Mouse (Mus musculus) hindbrain, embryonic 13.5 days (tissue): ENCODE results near the gene Atxn7. TPM values are rescaled to one million over a fixed set of nuclear protein-coding genes. Genes with fewer than 3 reads are reported as not detected.
"Not testable (repeated sequence)": the region's sequence is repeated elsewhere in the genome, so short reads cannot be mapped to it uniquely, and the experiment has no call there.

Experiments used
- ATAC-seq: fragments of 200-750 bp; cut with Nextera tagmentation; 2 replicates; pipeline ENCODE4 v1.8.0; 2017; ENCODE audit warnings: moderate TSS enrichment; ENCODE audit not compliant: low FRiP score
- H3K27ac ChIP-seq: fragments of 300-500 bp; sonication (generic); 2 replicates; pipeline ENCODE4 v1.5.1; 2015; ENCODE audit warnings: inconsistent platforms, mild to moderate bottlenecking, moderate library complexity
- H3K27me3 ChIP-seq: fragments of 300-500 bp; sonication (generic); 2 replicates; pipeline ENCODE4 v1.6.1; 2015; ENCODE audit warnings: mild to moderate bottlenecking, inconsistent platforms
- H3K36me3 ChIP-seq: fragments of 300-500 bp; sonication (generic); 2 replicates; pipeline ENCODE4 v1.6.1; 2015; ENCODE audit warnings: mild to moderate bottlenecking, inconsistent platforms
- H3K4me1 ChIP-seq: fragments of 300-500 bp; sonication (generic); replicated peaks from 2 replicates; pipeline ENCODE4 v1.6.1; 2015; ENCODE audit warnings: inconsistent platforms
- H3K4me2 ChIP-seq: fragments of 300-500 bp; sonication (generic); 2 replicates; pipeline ENCODE4 v1.6.1; 2015; ENCODE audit warnings: inconsistent platforms, mild to moderate bottlenecking, moderate library complexity
- H3K4me3 ChIP-seq: fragments of 300-500 bp; sonication (generic); 2 replicates; pipeline ENCODE4 v1.5.1; 2015; ENCODE audit warnings: mild to moderate bottlenecking, inconsistent platforms
- H3K9ac ChIP-seq: fragments of 300-500 bp; sonication (generic); 2 replicates; pipeline ENCODE4 v1.6.1; 2015; ENCODE audit warnings: mild to moderate bottlenecking, inconsistent platforms
- H3K9me3 ChIP-seq: fragments of 300-500 bp; sonication (generic); 2 replicates; pipeline ENCODE4 v1.6.1; 2016; ENCODE audit warnings: inconsistent platforms
- WGBS: fragments of 180-500 bp; shearing (Covaris S2); methylation state at CpG from one replicate; pipeline ENCODE4 v1.1.7; 2015; 5-methylcytosine and 5-hydroxymethylcytosine counted together
- polyA plus RNA-seq: library from polyadenylated mRNA; unstranded; fragments of >200 nt; fragmentation: Nextera tagmentation; extraction: Ambion mirVana; gene quantifications from 2 replicates; pipeline ENCODE4 v1.2.1, GENCODE M21; 2015

Gene Atxn7
- 3.1 and 4.2 TPM in 2 replicates for polyA plus RNA-seq

GRCm38 (mm10) chr14:13961401-13962112 is at the start of gene Atxn7, which contains the start of gene Thoc7:
Gene Atxn7 (plus strand): TSS chr14:13961440.
Gene Thoc7 (minus strand): TSS chr14:13961852.
- no peaks in the 10 kb centered on the region for H3K9me3 ChIP-seq
- peak within 1 kb of the TSS; percentile 95 for H3K4me3 ChIP-seq
- no peaks in the 10 kb centered on the region for H3K36me3 ChIP-seq
- peak within 1 kb of the TSS; percentile 66 for H3K4me2 ChIP-seq
- H3K4me1 ChIP-seq = peaks cover 27% of the 10 kb centered on the region
- H3K9ac ChIP-seq = peak within 1 kb of the TSS; percentile 99
- H3K27ac ChIP-seq = peak within 1 kb of the TSS; percentile 95
- peak; percentile 62 for ATAC-seq
- H3K27me3 ChIP-seq = no peaks in the 10 kb centered on the region
- WGBS = 4% methylated on average over 21 of the region's 56 CpGs

- H3K27me3 ChIP-seq = no peaks in the 10 kb centered on the region
- H3K9ac ChIP-seq = no peak within 1 kb of the TSS
- no peaks in the 10 kb centered on the region for H3K36me3 ChIP-seq
- no peaks in the 10 kb centered on the region for H3K9me3 ChIP-seq
- no peak within 1 kb of the TSS for H3K4me3 ChIP-seq
- H3K4me2 ChIP-seq = no peak within 1 kb of the TSS
- no peaks in the 10 kb centered on the region for H3K4me1 ChIP-seq
- no peak within 1 kb of the TSS for H3K27ac ChIP-seq
- ATAC-seq = no peak
- WGBS = 50% methylated on average over 1 of the region's 1 CpGs
These were observed 46.7 kb upstream of the Atxn7 start, which contains the start of gene Gm281 for GRCm38 (mm10) chr14:13914387-13915082. Gene Gm281 (minus strand): TSS chr14:13914478.

- no peak overlapping the region for H3K4me2 ChIP-seq
- no peak for ATAC-seq
These were observed 46.0 kb upstream of the Atxn7 start for GRCm38 (mm10) chr14:13915207-13915606.

GRCm38 (mm10) chr14:13917208-13917607 is 44.0 kb upstream of the Atxn7 start:
- H3K4me2 ChIP-seq = no peak overlapping the region
- no peaks in the 10 kb centered on the region for H3K4me1 ChIP-seq
- H3K9ac ChIP-seq = no peak overlapping the region
- no peaks in the 10 kb centered on the region for H3K36me3 ChIP-seq
- ATAC-seq = no peak
- H3K27me3 ChIP-seq = no peaks in the 10 kb centered on the region
- no peak overlapping the region for H3K4me3 ChIP-seq
- H3K9me3 ChIP-seq = no peaks in the 10 kb centered on the region
- no peak overlapping the region for H3K27ac ChIP-seq
- WGBS = 89% methylated on average over 10 of the region's 10 CpGs

More at GRCm38 (mm10) chr14:13915207-13915606, 46.0 kb upstream of the Atxn7 start:
- no peaks in the 10 kb centered on the region for H3K9me3 ChIP-seq
- H3K9ac ChIP-seq = no peak overlapping the region
- no peak overlapping the region for H3K27ac ChIP-seq
- no peaks in the 10 kb centered on the region for H3K4me1 ChIP-seq
- no peak overlapping the region for H3K4me3 ChIP-seq
- no peaks in the 10 kb centered on the region for H3K36me3 ChIP-seq
- no peaks in the 10 kb centered on the region for H3K27me3 ChIP-seq
- WGBS = 70% methylated on average over 4 of the region's 4 CpGs

GRCm38 (mm10) chr14:13917630-13918029 is 43.6 kb upstream of the Atxn7 start:
- no peaks in the 10 kb centered on the region for H3K9me3 ChIP-seq
- no peak overlapping the region for H3K4me2 ChIP-seq
- no peaks in the 10 kb centered on the region for H3K27me3 ChIP-seq
- H3K4me3 ChIP-seq = no peak overlapping the region
- WGBS = 39% methylated on average over 3 of the region's 3 CpGs
- ATAC-seq = peak; percentile 82
- H3K9ac ChIP-seq = no peak overlapping the region
- H3K4me1 ChIP-seq = no peaks in the 10 kb centered on the region
- no peaks in the 10 kb centered on the region for H3K36me3 ChIP-seq
- H3K27ac ChIP-seq = no peak overlapping the region

- Histone ChIP-seq H3K9me3 (peaks cover 9% of the 10 kb centered on the region; the same call in 1 of the 2 replicates), H3K27me3 (no peaks in the 10 kb centered on the region), H3K4me3 (peak overlapping the region; percentile 29), H3K27ac (no peak overlapping the region), H3K4me1 (peaks cover 8% of the 10 kb centered on the region), H3K4me2 (peak overlapping the region; percentile 57), H3K9ac (peak overlapping the region; percentile 60), H3K36me3 (no peaks in the 10 kb centered on the region)
- WGBS = 36% methylated on average over 26 of the region's 31 CpGs
- ATAC-seq = peak; percentile 75
These were observed 27.8 kb upstream of the Atxn7 start for GRCm38 (mm10) chr14:13933290-13934051.

GRCm38 (mm10) chr14:13934052-13934371 is 27.2 kb upstream of the Atxn7 start:
- Histone ChIP-seq H3K36me3 (no peaks in the 10 kb centered on the region), H3K27ac (no peak overlapping the region), H3K4me2 (peak overlapping the region; percentile 57), H3K27me3 (no peaks in the 10 kb centered on the region), H3K4me1 (peaks cover 8% of the 10 kb centered on the region), H3K9ac (no peak overlapping the region), H3K9me3 (peaks cover 9% of the 10 kb centered on the region; the same call in 1 of the 2 replicates), H3K4me3 (no peak overlapping the region)
- ATAC-seq = no peak
- 51% methylated on average over 5 of the region's 5 CpGs for WGBS

- ATAC-seq = no peak
- H3K9ac ChIP-seq = no peak overlapping the region
- no peak overlapping the region for H3K4me2 ChIP-seq
- 92% methylated on average over 4 of the region's 4 CpGs for WGBS
- no peak overlapping the region for H3K27ac ChIP-seq
- H3K4me3 ChIP-seq = no peak overlapping the region
- H3K27me3 ChIP-seq = no peaks in the 10 kb centered on the region
- no peaks in the 10 kb centered on the region for H3K9me3 ChIP-seq
- no peaks in the 10 kb centered on the region for H3K4me1 ChIP-seq
- peaks cover 34% of the 10 kb centered on the region for H3K36me3 ChIP-seq
These were observed 16.6 kb upstream of the Atxn7 start for GRCm38 (mm10) chr14:13944686-13945085.

- WGBS = 92% methylated on average over 7 of the region's 7 CpGs
- peaks cover 56% of the 10 kb centered on the region for H3K36me3 ChIP-seq
These were observed 12.9 kb upstream of the Atxn7 start for GRCm38 (mm10) chr14:13948345-13948744.

GRCm38 (mm10) chr14:13950401-13950800 is 10.8 kb upstream of the Atxn7 start:
- H3K27ac ChIP-seq = no peak overlapping the region
- H3K9me3 ChIP-seq = no peaks in the 10 kb centered on the region
- H3K4me2 ChIP-seq = no peak overlapping the region
- H3K9ac ChIP-seq = no peak overlapping the region
- H3K36me3 ChIP-seq = peaks cover 61% of the 10 kb centered on the region
- H3K4me1 ChIP-seq = no peaks in the 10 kb centered on the region
- ATAC-seq = no peak
- no peak overlapping the region for H3K4me3 ChIP-seq
- no peaks in the 10 kb centered on the region for H3K27me3 ChIP-seq

More at GRCm38 (mm10) chr14:13948345-13948744, 12.9 kb upstream of the Atxn7 start:
- no peak overlapping the region for H3K9ac ChIP-seq
- no peak overlapping the region for H3K4me2 ChIP-seq
- H3K27ac ChIP-seq = peak overlapping the region; percentile 58
- ATAC-seq = no peak
- H3K4me3 ChIP-seq = no peak overlapping the region
- H3K9me3 ChIP-seq = no peaks in the 10 kb centered on the region
- H3K4me1 ChIP-seq = no peaks in the 10 kb centered on the region
- H3K27me3 ChIP-seq = no peaks in the 10 kb centered on the region

GRCm38 (mm10) chr14:13952151-13952550 is 9.1 kb upstream of the Atxn7 start:
- H3K4me3 ChIP-seq, H3K9me3 ChIP-seq, H3K4me1 ChIP-seq, H3K4me2 ChIP-seq, H3K27ac ChIP-seq, ATAC-seq, H3K9ac ChIP-seq, H3K27me3 ChIP-seq: not testable (repeated sequence)
- WGBS = 97% methylated on average over 3 of the region's 3 CpGs
- H3K36me3 ChIP-seq = peaks cover 59% of the 10 kb centered on the region

GRCm38 (mm10) chr14:13960079-13960478 is 1.2 kb upstream of the Atxn7 start:
- H3K4me1 ChIP-seq = peaks cover 27% of the 10 kb centered on the region
- H3K9me3 ChIP-seq = no peaks in the 10 kb centered on the region
- peak; percentile 50 for ATAC-seq
- peaks cover 9% of the 10 kb centered on the region for H3K36me3 ChIP-seq
- no peaks in the 10 kb centered on the region for H3K27me3 ChIP-seq
- peak overlapping the region; percentile 95 for H3K4me3 ChIP-seq
- H3K9ac ChIP-seq = peak overlapping the region; percentile 99
- WGBS = under 1% methylated on average over 9 of the region's 9 CpGs
- H3K4me2 ChIP-seq = peak overlapping the region; percentile 66
- H3K27ac ChIP-seq = peak overlapping the region; percentile 95; the same call in 1 of the 2 replicates
